Mouse (Mus musculus) C2C12 (cell line): Measurements from ENCODE around the gene Large1.

Experiments used
- CTCF ChIP-seq: IDR thresholded peaks from one replicate; pipeline ENCODE4 v1.5.1; 2011; ENCODE audit not compliant: control insufficient read depth, insufficient read depth, insufficient read length
- MAX ChIP-seq: IDR thresholded peaks from one replicate; pipeline ENCODE4 v1.6.1; 2011; ENCODE audit warnings: mild to moderate bottlenecking, control low read depth

GRCm38 (mm10) chr8:73312714-73313607 lies 40.4 kb downstream of the Large1 start:
- TF ChIP-seq CTCF (no peak), MAX (no peak)
